Mouse (Mus musculus): Measurements from ENCODE around the gene 4921517D22Rik. TPM values are rescaled to one million over a fixed set of nuclear protein-coding genes. Genes with fewer than 3 reads are reported as not detected.
"Not testable (repeated sequence)": the region's sequence is repeated elsewhere in the genome, so short reads cannot be mapped to it uniquely, and the experiment has no call there.

The 4921517D22Rik gene
- not detected in 2 replicates for total RNA-seq (2015; ENCODE audit: low replicate concordance)
- not detected in 2 replicates for total RNA-seq (2017; ENCODE audit: low replicate concordance)

DNA sequence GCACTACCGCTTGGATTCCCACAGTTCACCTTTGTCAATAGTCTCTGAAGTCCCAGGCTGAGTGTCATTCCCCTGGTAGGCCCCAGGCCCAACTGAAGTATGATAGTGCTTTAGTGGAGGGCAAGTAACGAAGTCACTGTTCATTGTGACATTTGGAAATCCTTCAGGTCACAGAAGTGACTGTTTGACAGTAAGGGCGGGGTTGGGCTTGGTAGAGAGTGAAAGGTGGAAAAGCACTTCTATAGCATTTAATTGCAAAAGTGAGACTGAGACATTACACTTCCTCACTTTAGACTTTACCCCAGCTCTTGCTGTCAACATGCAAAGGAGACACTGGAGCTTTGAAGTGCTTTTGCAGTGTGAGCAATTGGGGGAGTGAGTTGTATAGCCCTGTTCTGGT is at the start of gene 4921517D22Rik:
Gene 4921517D22Rik, minus strand, starts transcription at position 101 of the 400 bp plus-strand sequence.
- no peak for ATAC-seq (replicated peaks; ENCODE audit: low FRiP score, poor library complexity, severe bottlenecking)

DNA sequence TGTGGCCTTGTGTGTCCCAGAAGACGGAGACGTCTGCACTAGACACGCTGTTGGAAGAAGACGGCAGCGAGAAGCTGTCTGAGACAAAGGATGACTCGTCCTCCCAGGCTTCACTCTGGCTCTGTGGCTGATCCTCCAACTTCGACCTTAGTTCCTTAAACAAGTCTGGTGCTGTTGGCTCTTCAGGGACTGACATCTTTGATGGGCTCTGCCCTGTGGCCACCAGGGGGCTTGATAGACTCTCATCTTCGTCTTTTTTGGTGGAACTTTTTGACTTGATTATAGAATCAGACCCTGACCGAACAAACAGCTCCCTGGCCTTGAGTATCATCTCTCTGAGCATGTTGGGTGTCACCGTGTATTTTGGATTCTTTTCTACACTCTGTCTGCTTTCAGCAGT is 47.8 kb upstream of the 4921517D22Rik start:
- ATAC-seq (replicated peaks; ENCODE audit: low FRiP score, poor library complexity, severe bottlenecking), result no peak

DNA sequence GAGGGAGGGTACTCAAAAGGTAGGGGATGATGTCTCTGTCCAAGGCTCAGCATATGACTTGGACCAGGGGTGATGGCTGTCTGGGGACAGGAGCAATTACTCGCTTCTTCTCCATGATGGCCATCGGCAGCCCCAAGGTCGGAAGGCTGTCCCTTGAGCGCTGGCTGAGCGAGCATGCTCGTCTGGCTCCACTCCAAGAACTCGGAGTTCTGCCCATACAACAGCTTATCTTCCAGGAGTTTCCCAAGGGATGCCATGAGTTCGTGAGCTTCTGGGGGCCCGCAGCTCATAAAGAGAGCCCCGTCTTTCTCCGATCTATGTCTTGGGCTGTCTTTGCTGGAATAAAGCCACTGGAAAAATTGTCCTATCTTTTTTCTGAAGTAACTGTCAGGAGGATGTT is 47.2 kb upstream of the 4921517D22Rik start:
- no peak for ATAC-seq (replicated peaks; ENCODE audit: low FRiP score, poor library complexity, severe bottlenecking)

DNA sequence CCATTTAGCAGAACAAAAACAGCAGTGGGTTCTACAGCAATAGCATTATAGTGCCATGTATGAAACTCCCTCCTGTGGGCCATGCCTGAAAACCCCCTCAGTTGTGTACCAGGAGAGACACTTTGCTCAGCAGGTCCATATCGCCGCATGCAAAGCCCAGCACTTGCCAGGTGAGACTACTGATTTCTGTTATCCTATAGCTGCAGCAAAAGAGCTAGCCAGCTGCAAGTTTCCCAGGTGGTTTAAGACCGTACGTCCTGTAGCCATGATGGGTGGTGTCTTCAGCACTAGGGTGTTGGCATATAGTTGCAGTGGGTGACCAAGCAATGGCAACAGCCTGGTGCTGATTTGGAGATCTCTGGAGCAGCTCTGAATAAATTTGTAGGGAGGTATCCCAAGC is 45.5 kb upstream of the 4921517D22Rik start:
- peak; percentile 74 for ATAC-seq (replicated peaks; ENCODE audit: low FRiP score, poor library complexity, severe bottlenecking)

DNA sequence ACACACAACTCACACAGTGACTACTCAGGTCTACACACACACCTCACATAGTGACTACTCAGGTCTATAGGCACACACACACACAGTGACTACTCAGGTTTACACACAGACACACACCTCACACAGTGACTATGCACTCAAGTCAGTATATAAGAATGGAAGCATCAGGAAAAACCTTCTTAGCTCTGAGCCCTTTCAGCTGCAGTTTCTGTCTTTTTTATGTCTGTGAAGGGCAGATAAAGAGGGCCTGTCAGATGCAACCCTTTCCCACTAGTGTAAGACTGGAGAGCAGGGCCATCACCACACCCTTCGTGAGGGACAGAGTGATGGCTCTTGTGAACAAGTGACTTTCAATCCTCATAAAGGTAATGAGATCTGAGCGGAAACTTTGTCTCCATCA is 44.5 kb upstream of the 4921517D22Rik start:
- ATAC-seq (replicated peaks; ENCODE audit: low FRiP score, poor library complexity, severe bottlenecking), result peak; percentile 72

DNA sequence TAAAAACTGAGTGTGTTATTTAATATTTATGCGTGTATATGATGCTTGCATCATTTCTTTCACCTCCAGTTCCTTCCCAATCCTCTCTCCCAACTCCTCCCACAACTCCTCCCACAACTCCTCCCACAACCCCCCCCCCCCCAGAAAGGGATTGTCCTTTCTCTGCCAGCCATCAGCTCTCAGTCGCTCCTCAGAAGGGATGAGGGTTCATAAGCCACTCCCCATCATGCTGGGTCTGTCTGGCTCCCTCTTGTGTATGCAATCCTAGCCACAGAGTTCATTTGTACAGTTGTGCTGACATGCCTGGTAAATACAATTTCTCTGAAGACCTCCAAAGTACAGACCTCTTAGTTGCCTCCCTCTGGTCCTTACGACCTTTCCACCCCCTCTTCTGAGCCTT is 41.3 kb upstream of the 4921517D22Rik start:
- ATAC-seq (replicated peaks; ENCODE audit: low FRiP score, poor library complexity, severe bottlenecking), result 0 out of 2 replicates have a peak, but pooled peaks have one; percentile 19

DNA sequence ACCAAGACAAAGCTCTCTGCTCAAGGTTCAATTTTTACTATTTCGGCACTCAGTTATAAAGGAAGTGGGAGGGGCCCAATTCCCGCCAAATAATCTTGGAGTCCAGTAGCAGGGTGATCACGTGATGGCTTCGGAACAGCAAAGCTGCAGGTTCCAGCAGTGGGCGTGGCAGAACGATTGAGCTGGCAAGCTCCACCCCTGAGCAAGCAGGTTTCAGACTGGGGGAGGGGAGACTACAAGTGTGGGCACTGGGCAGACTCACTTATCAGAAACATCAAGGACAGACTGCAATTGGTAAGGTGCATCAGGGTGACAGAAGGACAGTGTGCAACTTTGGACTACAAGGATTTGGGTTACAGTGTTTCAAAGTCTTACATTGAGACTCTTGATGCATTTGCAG is 40.4 kb upstream of the 4921517D22Rik start:
- not testable (repeated sequence) for ATAC-seq (replicated peaks; ENCODE audit: low FRiP score, poor library complexity, severe bottlenecking)

DNA sequence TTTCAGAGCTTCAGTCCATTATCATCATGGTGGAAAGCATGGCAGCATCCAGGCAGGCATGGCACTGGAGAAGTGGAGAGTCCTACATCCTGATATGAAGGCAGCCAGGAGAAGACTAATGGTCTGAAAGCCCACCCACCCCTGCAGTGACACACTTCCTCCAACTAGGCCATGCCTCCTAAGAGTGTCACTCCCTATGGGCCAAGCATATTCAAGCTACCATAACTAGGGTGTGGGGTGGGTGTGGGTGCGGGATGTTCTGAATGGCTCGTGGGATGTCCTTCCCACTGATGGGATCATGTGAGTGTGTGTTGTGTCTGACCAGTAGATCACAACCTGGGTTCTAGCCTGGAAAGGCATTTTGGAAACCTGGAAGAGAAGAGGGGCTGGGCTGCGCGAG is 40.0 kb upstream of the 4921517D22Rik start:
- ATAC-seq (replicated peaks; ENCODE audit: low FRiP score, poor library complexity, severe bottlenecking), result no peak

DNA sequence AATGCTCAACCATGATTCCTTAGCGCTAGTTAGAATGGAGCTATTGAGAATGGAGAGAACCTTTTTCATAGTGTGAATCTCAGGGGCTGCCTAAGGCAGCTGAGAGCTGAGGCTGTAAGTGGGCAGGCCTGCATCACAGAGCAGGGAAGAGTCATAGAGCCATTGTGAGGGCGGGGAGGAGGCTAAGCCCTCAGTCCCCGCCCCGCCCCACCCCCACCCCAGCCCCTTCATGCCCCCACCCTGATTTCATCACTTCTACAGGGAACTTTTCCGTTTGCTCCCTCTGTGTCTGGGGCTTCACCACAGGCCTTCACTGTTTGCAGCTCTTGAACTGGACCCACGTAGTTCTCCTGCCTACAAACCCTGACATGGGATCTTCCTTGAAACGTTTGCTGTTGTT is 37.7 kb upstream of the 4921517D22Rik start, which contains the start of gene Spata31d1d:
Gene Spata31d1d, minus strand, starts transcription at position 101 of the 400 bp plus-strand sequence.
- no peak for ATAC-seq (replicated peaks; ENCODE audit: low FRiP score, poor library complexity, severe bottlenecking)

DNA sequence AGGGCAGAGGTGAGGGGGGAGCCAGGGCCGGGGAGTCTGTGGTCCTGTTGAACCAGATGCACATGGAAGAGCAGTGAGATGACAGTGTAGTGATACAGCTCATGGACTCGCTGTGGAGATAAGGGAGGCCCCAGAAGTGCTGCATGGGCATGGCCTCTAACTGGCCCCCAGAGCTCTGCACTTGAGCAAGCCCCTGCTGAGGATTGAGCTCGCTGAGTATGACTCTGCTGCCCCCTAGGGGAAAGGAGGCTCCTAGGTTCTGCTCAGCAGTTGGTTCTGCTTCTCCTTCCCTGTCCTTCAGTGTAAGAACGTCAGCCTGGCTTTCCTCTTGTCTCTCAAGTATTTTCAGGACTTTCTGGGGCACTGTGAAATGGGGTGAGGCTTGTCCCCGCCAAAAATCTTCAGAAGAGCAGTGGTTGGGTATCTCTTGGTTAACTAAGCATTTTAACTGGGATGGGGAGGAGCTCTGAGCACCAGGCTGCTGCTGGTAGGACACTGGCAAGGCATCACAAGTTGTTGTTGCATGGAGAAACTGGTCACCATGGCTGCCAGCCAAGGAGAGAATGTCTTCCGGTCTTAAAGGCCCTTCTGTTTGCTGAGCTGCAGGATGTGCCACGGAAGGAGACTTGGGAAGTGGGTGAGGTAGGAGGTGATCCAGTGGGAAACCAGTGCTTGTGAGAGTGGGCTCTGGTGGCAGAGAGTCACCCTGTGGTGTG is 34.6 kb upstream of the 4921517D22Rik start:
- ATAC-seq (replicated peaks; ENCODE audit: low FRiP score, poor library complexity, severe bottlenecking), result peak; percentile 82

DNA sequence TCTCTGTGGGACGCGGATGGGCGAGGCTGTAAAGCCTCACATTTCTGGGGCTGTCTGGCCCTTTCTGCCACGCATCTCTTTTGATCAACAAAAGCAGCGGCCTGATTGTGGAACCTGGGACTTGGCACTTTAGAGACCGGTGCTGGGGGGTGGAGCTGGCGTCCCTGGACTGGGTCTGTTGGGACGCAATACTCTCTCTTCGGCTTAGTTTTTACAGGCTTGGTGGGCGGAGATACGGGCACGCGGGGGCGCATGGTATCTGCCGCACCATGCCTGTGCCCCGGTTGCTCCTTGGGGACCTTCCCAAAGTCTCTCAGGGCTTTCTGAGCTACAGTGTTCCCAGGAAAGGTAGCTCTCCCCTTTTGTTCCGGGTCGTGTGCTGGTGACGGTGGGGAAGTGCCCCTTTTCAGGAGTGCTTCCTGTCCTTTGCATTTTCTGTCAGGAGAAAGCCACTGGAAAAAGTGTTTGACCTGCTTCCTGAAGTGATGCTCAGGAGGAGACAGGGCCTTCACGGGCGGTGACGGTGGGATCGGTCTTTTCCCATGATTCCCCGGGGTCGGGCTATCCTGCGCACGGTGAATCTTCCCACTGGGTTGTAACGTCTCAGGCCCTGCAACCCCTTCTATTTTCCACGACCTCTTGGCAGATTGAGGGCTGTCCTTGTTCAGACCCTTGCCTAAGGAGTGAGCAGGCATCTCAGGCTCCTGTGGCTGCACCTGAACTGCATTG is 32.4 kb upstream of the 4921517D22Rik start:
- ATAC-seq (replicated peaks; ENCODE audit: low FRiP score, poor library complexity, severe bottlenecking), result no peak

DNA sequence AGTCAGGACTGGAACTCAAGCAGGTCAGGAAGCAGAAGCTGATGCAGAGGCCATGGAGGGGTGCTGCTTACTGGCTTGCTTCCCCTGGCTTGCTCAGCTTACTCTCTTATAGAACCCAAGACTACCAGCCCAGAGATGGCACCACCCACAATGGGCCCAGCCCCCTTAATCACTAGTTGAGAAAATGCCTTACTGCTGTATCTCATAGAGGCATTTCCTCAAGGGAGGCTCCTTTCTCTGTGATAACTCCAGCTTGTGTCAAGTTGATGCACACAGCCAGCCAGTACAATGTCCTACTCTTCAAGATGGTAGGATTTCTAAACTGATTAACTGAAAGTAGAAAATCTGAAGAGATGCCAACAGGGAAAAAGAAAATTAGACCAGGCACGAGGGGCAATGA is 28.2 kb upstream of the 4921517D22Rik start:
- not testable (repeated sequence) for ATAC-seq (replicated peaks; ENCODE audit: low FRiP score, poor library complexity, severe bottlenecking)

DNA sequence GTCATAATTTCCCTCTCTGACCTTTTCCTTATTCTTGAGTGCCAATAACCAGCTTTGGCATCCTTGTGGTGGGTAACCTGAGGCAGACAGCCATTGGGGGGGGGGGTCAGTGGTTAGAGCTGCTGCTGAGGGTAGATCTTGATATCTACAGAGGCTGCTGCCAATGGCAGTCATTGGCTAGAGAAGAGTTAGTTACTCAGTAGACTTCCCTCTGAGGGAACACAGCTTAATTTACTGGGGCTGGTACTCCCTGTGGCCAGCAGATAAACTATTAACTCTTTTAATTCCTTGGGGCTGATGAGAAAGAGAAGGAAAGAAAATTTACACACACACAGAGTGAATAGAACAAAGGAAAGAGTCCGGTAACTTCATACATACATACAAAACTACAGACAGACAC is 25.6 kb upstream of the 4921517D22Rik start:
- ATAC-seq (replicated peaks; ENCODE audit: low FRiP score, poor library complexity, severe bottlenecking), result no peak

DNA sequence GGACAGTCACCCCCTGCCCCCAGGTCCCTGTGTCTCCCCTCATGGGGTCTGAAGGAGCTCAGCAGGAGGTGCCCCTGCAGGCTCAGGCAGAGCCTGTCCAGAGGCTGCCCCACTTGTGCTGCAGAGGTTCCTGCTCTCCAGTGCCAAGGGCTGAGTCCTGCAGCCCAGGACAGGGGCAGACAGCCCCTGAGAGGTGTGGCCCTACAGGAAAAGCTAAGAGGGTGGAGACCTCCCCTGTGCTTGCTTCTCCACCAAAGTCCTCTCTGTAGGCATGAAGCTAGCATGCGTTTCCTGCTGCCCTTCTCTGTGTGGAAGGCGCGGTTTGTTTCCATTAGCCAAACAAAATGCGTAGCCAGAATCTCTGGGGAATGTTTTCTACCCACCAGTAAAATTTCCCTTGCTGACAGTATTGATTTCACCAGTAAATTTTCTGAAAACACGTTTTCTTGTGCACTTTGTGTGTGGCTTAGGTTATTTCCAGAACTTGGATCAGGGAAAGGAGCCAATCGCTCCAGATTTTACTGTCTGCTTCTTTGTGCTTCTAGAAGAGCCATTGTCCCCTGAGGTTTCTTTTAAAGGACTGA is 25.0 kb upstream of the 4921517D22Rik start:
- not testable (repeated sequence) for ATAC-seq (replicated peaks; ENCODE audit: low FRiP score, poor library complexity, severe bottlenecking)

DNA sequence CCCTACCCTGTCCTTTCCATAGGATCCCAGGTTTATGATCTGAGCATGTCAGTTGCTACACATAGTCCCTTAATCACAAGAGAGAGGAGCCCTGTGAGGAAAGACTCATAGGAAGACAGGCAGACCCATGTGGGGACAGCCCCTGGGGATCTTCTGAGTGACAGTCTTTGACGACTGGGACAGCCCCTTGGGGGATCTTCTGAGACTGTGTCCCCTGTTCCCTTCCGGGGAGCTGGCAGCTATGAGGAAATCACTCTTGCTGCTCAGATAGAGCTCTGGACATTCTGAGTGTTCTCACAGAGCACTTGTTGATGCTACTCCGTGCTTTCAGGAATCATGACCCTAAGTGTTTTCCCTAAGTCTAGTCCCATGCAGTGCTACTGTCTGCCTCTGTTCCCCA is 19.8 kb upstream of the 4921517D22Rik start:
- no peak for ATAC-seq (replicated peaks; ENCODE audit: low FRiP score, poor library complexity, severe bottlenecking)

DNA sequence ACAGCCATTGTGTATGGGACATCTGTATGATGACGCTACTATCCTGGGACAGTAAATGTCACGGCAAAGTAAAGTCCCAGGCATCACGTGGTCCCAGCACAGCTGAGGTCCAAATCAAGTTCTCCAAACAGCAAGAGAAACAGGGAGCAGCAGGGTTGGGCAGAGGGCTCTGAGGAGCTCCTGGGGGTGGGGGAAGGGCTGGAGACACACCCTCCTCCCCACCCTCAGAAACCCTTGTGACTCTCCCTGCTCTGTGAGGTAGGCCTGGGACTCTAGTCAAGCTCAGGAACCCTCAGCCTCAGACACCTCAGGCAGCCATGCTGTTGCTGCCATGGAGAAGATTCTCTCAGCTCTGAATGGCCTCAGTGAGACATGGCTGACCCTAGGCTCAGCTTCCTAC is 18.1 kb upstream of the 4921517D22Rik start, which contains the start of gene Spata31d1b:
Gene Spata31d1b, plus strand, starts transcription at position 301 of the 400 bp plus-strand sequence.
- ATAC-seq (replicated peaks; ENCODE audit: low FRiP score, poor library complexity, severe bottlenecking), result not testable (repeated sequence)

DNA sequence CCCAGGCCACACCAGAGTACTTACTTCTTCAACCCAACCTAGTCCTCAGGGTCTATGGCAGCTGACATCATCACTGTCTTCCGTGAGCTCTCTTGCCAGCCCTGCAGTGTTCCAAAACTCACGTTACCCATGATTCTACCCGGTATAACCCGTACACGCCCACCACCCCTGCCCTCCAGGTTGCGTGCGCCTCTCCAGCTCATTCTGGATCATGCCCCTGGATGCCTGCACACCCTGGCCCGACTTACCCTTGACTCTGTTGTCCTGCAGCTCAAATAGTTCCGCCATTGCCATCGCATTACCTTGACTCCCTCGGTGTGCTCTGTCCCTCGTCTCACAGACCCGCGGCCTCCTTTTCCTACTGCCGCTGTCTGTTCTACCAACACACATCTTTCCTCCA is 16.3 kb upstream of the 4921517D22Rik start, which contains the start of gene Spata31d1a:
Gene Spata31d1a, minus strand, starts transcription at position 101 of the 400 bp plus-strand sequence.
- no peak for ATAC-seq (replicated peaks; ENCODE audit: low FRiP score, poor library complexity, severe bottlenecking)

DNA sequence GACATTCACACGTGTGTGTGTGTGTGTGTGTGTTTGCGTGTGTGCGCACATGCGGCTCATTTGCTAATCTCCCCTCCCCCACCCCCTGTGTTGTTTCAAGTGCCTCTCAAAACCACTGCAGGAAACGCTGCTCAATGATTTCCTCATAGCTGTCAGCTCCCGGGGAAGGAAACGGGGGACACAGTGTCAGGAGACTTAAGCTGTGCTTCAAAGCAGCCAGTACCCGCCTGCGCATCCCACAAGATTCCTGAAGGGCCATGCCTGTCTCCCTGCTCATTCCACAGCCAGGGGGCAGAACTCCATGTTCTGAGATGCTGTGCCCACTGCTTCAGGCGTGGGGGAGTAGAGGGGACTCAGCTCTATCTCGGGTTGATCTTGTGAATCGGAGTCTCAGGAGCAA is 10.7 kb upstream of the 4921517D22Rik start:
- no peak for ATAC-seq (replicated peaks; ENCODE audit: low FRiP score, poor library complexity, severe bottlenecking)

DNA sequence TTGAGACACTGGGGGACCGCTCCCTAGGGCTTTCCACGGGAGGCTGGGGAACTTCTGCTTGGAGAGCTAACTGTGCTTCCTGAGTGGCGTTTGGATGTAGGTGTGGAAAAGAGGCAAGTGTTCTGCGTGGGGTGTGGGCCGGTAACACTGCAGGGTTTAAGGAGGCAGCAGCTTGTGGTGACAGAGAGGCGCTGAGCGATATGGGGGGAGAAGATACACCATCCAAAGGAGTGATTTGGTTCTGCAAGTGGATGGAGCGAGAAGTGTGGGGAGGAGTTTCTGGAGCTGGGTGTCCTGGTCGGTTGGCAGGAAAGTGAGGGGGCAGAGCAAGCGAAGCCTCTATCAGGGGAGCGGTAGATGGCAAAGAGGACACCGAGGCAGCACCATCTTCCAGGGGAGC is 9.6 kb upstream of the 4921517D22Rik start:
- ATAC-seq (replicated peaks; ENCODE audit: low FRiP score, poor library complexity, severe bottlenecking), result no peak

DNA sequence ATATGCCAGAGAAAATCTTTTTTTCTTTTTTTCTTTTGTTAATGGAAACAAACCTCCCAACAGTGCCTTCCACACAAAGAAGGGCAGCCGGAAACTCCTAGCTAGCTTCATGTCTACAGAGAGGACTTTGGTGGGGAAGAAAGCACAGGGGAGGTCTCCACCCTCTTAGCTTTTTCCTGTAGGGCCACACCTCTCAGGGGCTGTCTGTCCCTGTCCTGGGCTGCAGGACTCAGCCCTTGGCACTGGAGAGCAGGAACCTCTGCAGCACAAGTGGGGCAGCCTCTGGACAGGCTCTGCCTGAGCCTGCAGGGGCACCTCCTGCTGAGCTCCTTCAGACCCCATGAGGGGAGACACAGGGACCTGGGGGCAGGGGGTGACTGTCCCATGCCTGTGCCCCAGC is 6.2 kb upstream of the 4921517D22Rik start:
- 0 out of 2 replicates have a peak, but pooled peaks have one; percentile 28 for ATAC-seq (replicated peaks; ENCODE audit: low FRiP score, poor library complexity, severe bottlenecking)

All from erythroblast, adult 5-6 weeks (primary cell).